In the genomic region with DNA sequence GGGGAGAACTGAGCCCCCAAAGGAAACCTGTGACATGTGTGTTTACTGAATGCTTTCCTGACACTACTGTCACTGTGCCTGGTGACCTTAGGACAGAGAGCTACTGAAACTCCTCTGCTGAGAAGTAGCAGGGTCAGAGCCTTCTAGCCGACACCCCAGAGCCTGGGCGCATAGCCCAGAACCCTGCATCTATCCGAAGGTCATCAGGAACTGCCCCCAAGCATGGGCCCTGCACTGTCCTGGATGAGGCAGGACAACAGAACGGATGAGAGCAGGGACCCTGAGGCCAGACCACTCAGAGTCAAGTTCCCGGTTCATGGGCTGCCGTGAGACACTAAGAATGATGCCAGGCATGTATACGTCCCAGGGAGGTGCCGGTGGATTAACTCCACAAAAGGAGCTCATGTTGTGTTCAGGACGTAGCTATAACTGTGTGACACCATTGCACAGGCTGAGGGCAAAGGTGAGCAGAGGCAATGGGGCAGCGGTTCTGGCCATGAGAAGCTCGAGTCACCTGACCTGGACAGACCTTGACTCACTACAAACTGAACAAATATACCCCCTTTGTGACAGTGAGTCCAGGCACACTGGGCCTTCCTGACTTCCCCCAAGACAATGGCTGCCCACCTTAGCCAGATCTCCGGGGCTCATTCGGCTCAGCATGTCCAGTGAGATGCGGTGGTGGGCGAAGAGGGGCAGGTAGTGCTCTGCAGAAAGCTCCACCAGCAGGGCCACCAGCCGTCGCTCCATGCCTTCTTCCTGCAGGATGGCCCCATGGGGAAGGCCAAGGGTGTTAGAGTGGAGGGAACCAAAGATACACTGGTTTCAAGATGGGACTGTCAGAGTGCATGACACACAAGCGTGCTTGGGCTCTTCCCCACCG, we compare ENCODE assay signal across 15 mouse cellular contexts. TPM values are rescaled to one million over a fixed set of nuclear protein-coding genes. Genes with fewer than 3 reads are reported as not detected.
DNase-seq lines count a peak whose midpoint lies in the region; ATAC-seq and TF ChIP-seq lines count a peak whose summit lies in the region.
"Had no signal": no experiment of that assay in that cellular context is flagged by ENCODE, and none has a peak within 500 bp of the region (broad histone marks: within the 10 kb centered on the region; RNA-seq: fewer than 3 reads in every experiment).

No protein-coding gene starts in this region.

- DNase-seq in hindbrain, embryonic 10.5 days (ENCODE audit: low spot score), result no peak
- no peak for DNase-seq in hindbrain, postnatal 0 days (ENCODE audit: low spot score)
- DNase-seq in limb, embryonic 10.5 days (ENCODE audit: low spot score), result no peak
- DNase-seq in liver, embryonic 13.5 days, result no peak
- DNase-seq in forebrain, postnatal 0 days, result no peak
- no peak for DNase-seq in embryo, embryonic 9.5 days (ENCODE audit: extremely low spot score)

- 90% methylated on average over 19 of the region's 19 CpGs for WGBS in hindbrain, embryonic 10.5 days
- 85% methylated on average over 19 of the region's 19 CpGs for WGBS in hindbrain, postnatal 0 days
- WGBS in limb, embryonic 12.5 days, result 89% methylated on average over 19 of the region's 19 CpGs
- 90% methylated on average over 19 of the region's 19 CpGs for WGBS in limb, embryonic 10.5 days
- 73% methylated on average over 19 of the region's 19 CpGs for WGBS in liver, embryonic 13.5 days (ENCODE audit: insufficient replicate concordance)
- WGBS in forebrain, postnatal 0 days, result 90% methylated on average over 19 of the region's 19 CpGs

- H3K9ac ChIP-seq in hindbrain, postnatal 0 days (replicated peaks; ENCODE audit: low read length), result no peak overlapping the region
- H3K9ac ChIP-seq in limb, embryonic 12.5 days (replicated peaks), result 0 out of 2 replicates have a peak overlapping the region, but pooled peaks have one; percentile 23
- H3K9ac ChIP-seq in liver, embryonic 13.5 days, result no peak overlapping the region
- H3K9ac ChIP-seq in forebrain, postnatal 0 days, result no peak overlapping the region
- H3K9ac ChIP-seq: hindbrain, embryonic 15.5 days; midbrain, embryonic 12.5 days had no signal

- no peak for ATAC-seq in hindbrain, postnatal 0 days
- ATAC-seq in limb, embryonic 12.5 days (ENCODE audit: insufficient number of reproducible peaks, insufficient read depth, low FRiP score, low TSS enrichment, low read depth), result no peak
- peak; percentile 52 for ATAC-seq in liver, embryonic 13.5 days (ENCODE audit: low read depth)
- ATAC-seq in forebrain, postnatal 0 days, result no peak

- no peak overlapping the region for H3K4me2 ChIP-seq in hindbrain, postnatal 0 days (ENCODE audit: low read depth, low read length)
- H3K4me2 ChIP-seq in limb, embryonic 12.5 days, result no peak overlapping the region
- no peak overlapping the region for H3K4me2 ChIP-seq in liver, embryonic 13.5 days
- no peak overlapping the region for H3K4me2 ChIP-seq in forebrain, postnatal 0 days (ENCODE audit: low read depth)
- H3K4me2 ChIP-seq: heart, embryonic 11.5 days; hindbrain, embryonic 15.5 days; midbrain, embryonic 12.5 days had no signal

- H3K27me3 ChIP-seq in hindbrain, embryonic 10.5 days (ENCODE audit: insufficient read depth, poor library complexity, severe bottlenecking), result no peaks in the 10 kb centered on the region
- no peaks in the 10 kb centered on the region for H3K27me3 ChIP-seq in hindbrain, postnatal 0 days (ENCODE audit: insufficient read depth, low read length)
- H3K27me3 ChIP-seq in limb, embryonic 12.5 days, result no peaks in the 10 kb centered on the region
- H3K27me3 ChIP-seq in limb, embryonic 10.5 days (ENCODE audit: low read depth, poor library complexity, severe bottlenecking), result no peaks in the 10 kb centered on the region
- no peaks in the 10 kb centered on the region for H3K27me3 ChIP-seq in E14TG2a.4 (ENCODE audit: insufficient read depth, low read length)
- no peaks in the 10 kb centered on the region for H3K27me3 ChIP-seq in liver, embryonic 13.5 days
- H3K27me3 ChIP-seq in forebrain, postnatal 0 days (ENCODE audit: insufficient read depth, low read length), result no peaks in the 10 kb centered on the region
- H3K27me3 ChIP-seq: CH12.LX; hindbrain, embryonic 15.5 days; midbrain, embryonic 12.5 days had no signal

- 0 out of 2 replicates have a peak overlapping the region, but pooled peaks have one; percentile 9 for H3K27ac ChIP-seq in hindbrain, embryonic 10.5 days
- no peak overlapping the region for H3K27ac ChIP-seq in hindbrain, postnatal 0 days
- no peak overlapping the region for H3K27ac ChIP-seq in limb, embryonic 12.5 days
- H3K27ac ChIP-seq in limb, embryonic 10.5 days, result no peak overlapping the region; the same call in 1 of the 2 replicates
- peak overlapping the region; percentile 70 for H3K27ac ChIP-seq in liver, embryonic 13.5 days
- H3K27ac ChIP-seq in forebrain, postnatal 0 days (ENCODE audit: low read depth, low read length), result no peak overlapping the region
- H3K27ac ChIP-seq: embryonic facial prominence, embryonic 10.5 days; gastrocnemius, adult 2 months; hindbrain, embryonic 15.5 days; layer of hippocampus, adult 2 months; midbrain, embryonic 12.5 days had no signal

- no peaks in the 10 kb centered on the region for H3K9me3 ChIP-seq in hindbrain, embryonic 10.5 days
- H3K9me3 ChIP-seq in hindbrain, postnatal 0 days (ENCODE audit: low read length), result no peaks in the 10 kb centered on the region
- no peaks in the 10 kb centered on the region for H3K9me3 ChIP-seq in limb, embryonic 12.5 days
- H3K9me3 ChIP-seq in limb, embryonic 10.5 days (replicated peaks), result no peaks in the 10 kb centered on the region
- H3K9me3 ChIP-seq in E14TG2a.4 (ENCODE audit: low read length), result no peaks in the 10 kb centered on the region
- H3K9me3 ChIP-seq in liver, embryonic 13.5 days (replicated peaks), result no peaks in the 10 kb centered on the region
- H3K9me3 ChIP-seq in forebrain, postnatal 0 days (ENCODE audit: low read length), result no peaks in the 10 kb centered on the region
- H3K9me3 ChIP-seq: embryonic facial prominence, embryonic 10.5 days; hindbrain, embryonic 15.5 days; midbrain, embryonic 12.5 days had no signal

- peaks cover 54% of the 10 kb centered on the region for H3K36me3 ChIP-seq in hindbrain, embryonic 10.5 days
- peaks cover 26% of the 10 kb centered on the region for H3K36me3 ChIP-seq in hindbrain, postnatal 0 days (ENCODE audit: insufficient read depth, low read length)
- peaks cover 53% of the 10 kb centered on the region for H3K36me3 ChIP-seq in limb, embryonic 12.5 days
- H3K36me3 ChIP-seq in limb, embryonic 10.5 days, result peaks cover 27% of the 10 kb centered on the region
- peaks cover 70% of the 10 kb centered on the region for H3K36me3 ChIP-seq in E14TG2a.4 (ENCODE audit: insufficient read depth, low read length)
- 0 out of 2 replicates have a peak, but pooled peaks cover 8% of the 10 kb centered on the region for H3K36me3 ChIP-seq in liver, embryonic 13.5 days
- H3K36me3 ChIP-seq in forebrain, postnatal 0 days (ENCODE audit: insufficient read depth), result peaks cover 59% of the 10 kb centered on the region

- TF ChIP-seq CTCF in hindbrain, postnatal 0 days (IDR thresholded peaks at IDR 0.05; ENCODE audit: low read depth), result no peak
- TF ChIP-seq CTCF in E14TG2a.4 (conservative IDR thresholded peaks at IDR 0.05; ENCODE audit: low read length), result no peak
- TF ChIP-seq CTCF in forebrain, postnatal 0 days (IDR thresholded peaks at IDR 0.05; ENCODE audit: low read depth), result no peak

- peaks cover 13% of the 10 kb centered on the region; the same call in 1 of the 2 replicates for H3K4me1 ChIP-seq in hindbrain, embryonic 10.5 days (replicated peaks)
- H3K4me1 ChIP-seq in hindbrain, postnatal 0 days (ENCODE audit: insufficient read depth, low read length), result no peaks in the 10 kb centered on the region
- 0 out of 2 replicates have a peak, but pooled peaks cover 4% of the 10 kb centered on the region for H3K4me1 ChIP-seq in limb, embryonic 12.5 days (replicated peaks)
- H3K4me1 ChIP-seq in limb, embryonic 10.5 days, result peaks cover 11% of the 10 kb centered on the region
- H3K4me1 ChIP-seq in E14TG2a.4 (replicated peaks; ENCODE audit: low read depth, low read length), result peaks cover 86% of the 10 kb centered on the region
- H3K4me1 ChIP-seq in liver, embryonic 13.5 days (replicated peaks), result peaks cover 13% of the 10 kb centered on the region
- no peaks in the 10 kb centered on the region for H3K4me1 ChIP-seq in forebrain, postnatal 0 days (ENCODE audit: insufficient read depth)
- H3K4me1 ChIP-seq: hindbrain, embryonic 15.5 days; midbrain, embryonic 12.5 days had no signal

- H3K4me3 ChIP-seq in hindbrain, embryonic 10.5 days, result no peak overlapping the region
- H3K4me3 ChIP-seq in hindbrain, postnatal 0 days (ENCODE audit: low read length), result no peak overlapping the region
- no peak overlapping the region for H3K4me3 ChIP-seq in limb, embryonic 12.5 days (replicated peaks)
- no peak overlapping the region for H3K4me3 ChIP-seq in limb, embryonic 10.5 days
- peak overlapping the region; percentile 60 for H3K4me3 ChIP-seq in E14TG2a.4 (replicated peaks; ENCODE audit: low read length)
- H3K4me3 ChIP-seq in liver, embryonic 13.5 days (replicated peaks), result no peak overlapping the region
- H3K4me3 ChIP-seq in forebrain, postnatal 0 days (ENCODE audit: low read depth, low read length), result no peak overlapping the region
- H3K4me3 ChIP-seq: embryonic facial prominence, embryonic 10.5 days; gastrocnemius, adult 2 months; hindbrain, embryonic 15.5 days; layer of hippocampus, adult 2 months; midbrain, embryonic 12.5 days had no signal

RNA-seq across cellular contexts. Expression of a gene that starts 32.2 kb away (rescaled TPM):
- polyA plus RNA-seq in hindbrain, embryonic 10.5 days (2016; fragmentation: Nextera tagmentation; extraction: Ambion mirVana), result 131 and 166 TPM in 2 replicates
- total RNA-seq in hindbrain, postnatal 0 days (2014; rRNA removed), result 154 and 168 TPM in 2 replicates
- 92.2 and 101 TPM in 2 replicates for polyA plus RNA-seq in hindbrain, postnatal 0 days (2015; fragmentation: Nextera tagmentation; extraction: Ambion mirVana)
- polyA plus RNA-seq in limb, embryonic 12.5 days (2016; fragmentation: Nextera tagmentation; extraction: Ambion mirVana), result 184 and 185 TPM in 2 replicates
- polyA plus RNA-seq in limb, embryonic 10.5 days (2016; fragmentation: Nextera tagmentation; extraction: Ambion mirVana), result 194 and 232 TPM in 2 replicates
- 141 and 148 TPM in 2 replicates for polyA plus RNA-seq in liver, embryonic 13.5 days (2015; fragmentation: Nextera tagmentation; extraction: Ambion mirVana)
- 266 and 507 TPM in 2 replicates for total RNA-seq in forebrain, postnatal 0 days (2014; rRNA removed)
- polyA plus RNA-seq in forebrain, postnatal 0 days (2015; fragmentation: Nextera tagmentation; extraction: Ambion mirVana), result 102 and 129 TPM in 2 replicates

RNA-seq across cellular contexts. Expression of a gene that starts 32.2 kb away (rescaled TPM):
- 11.5 TPM in 2 replicates for polyA plus RNA-seq in hindbrain, embryonic 10.5 days (2016; fragmentation: Nextera tagmentation; extraction: Ambion mirVana)
- total RNA-seq in hindbrain, postnatal 0 days (2014; rRNA removed), result 37.9 and 50.0 TPM in 2 replicates
- 19.5 and 22.1 TPM in 2 replicates for polyA plus RNA-seq in hindbrain, postnatal 0 days (2015; fragmentation: Nextera tagmentation; extraction: Ambion mirVana)
- polyA plus RNA-seq in limb, embryonic 12.5 days (2016; fragmentation: Nextera tagmentation; extraction: Ambion mirVana), result 10.4 and 11.8 TPM in 2 replicates
- 5.3 and 7.5 TPM in 2 replicates for polyA plus RNA-seq in limb, embryonic 10.5 days (2016; fragmentation: Nextera tagmentation; extraction: Ambion mirVana)
- polyA plus RNA-seq in liver, embryonic 13.5 days (2015; fragmentation: Nextera tagmentation; extraction: Ambion mirVana), result 2.0 and 3.0 TPM in 2 replicates
- 23.1 and 28.7 TPM in 2 replicates for total RNA-seq in forebrain, postnatal 0 days (2014; rRNA removed)
- polyA plus RNA-seq in forebrain, postnatal 0 days (2015; fragmentation: Nextera tagmentation; extraction: Ambion mirVana), result 12.7 and 17.4 TPM in 2 replicates

RNA-seq across cellular contexts. Expression of a gene that starts 52.7 kb away (rescaled TPM):
- polyA plus RNA-seq in hindbrain, embryonic 10.5 days (2016; fragmentation: Nextera tagmentation; extraction: Ambion mirVana), result 21.3 and 27.4 TPM in 2 replicates
- 38.2 and 41.2 TPM in 2 replicates for total RNA-seq in hindbrain, postnatal 0 days (2014; rRNA removed)
- 32.6 and 33.4 TPM in 2 replicates for polyA plus RNA-seq in hindbrain, postnatal 0 days (2015; fragmentation: Nextera tagmentation; extraction: Ambion mirVana)
- 25.4 and 25.7 TPM in 2 replicates for polyA plus RNA-seq in limb, embryonic 12.5 days (2016; fragmentation: Nextera tagmentation; extraction: Ambion mirVana)
- 16.5 and 22.3 TPM in 2 replicates for polyA plus RNA-seq in limb, embryonic 10.5 days (2016; fragmentation: Nextera tagmentation; extraction: Ambion mirVana)
- polyA plus RNA-seq in liver, embryonic 13.5 days (2015; fragmentation: Nextera tagmentation; extraction: Ambion mirVana), result 9.0 and 9.9 TPM in 2 replicates
- total RNA-seq in forebrain, postnatal 0 days (2014; rRNA removed), result 18.9 and 26.9 TPM in 2 replicates
- 22.8 and 24.6 TPM in 2 replicates for polyA plus RNA-seq in forebrain, postnatal 0 days (2015; fragmentation: Nextera tagmentation; extraction: Ambion mirVana)

RNA-seq across cellular contexts. Expression of a gene that starts 53.3 kb away (rescaled TPM):
- polyA plus RNA-seq in hindbrain, embryonic 10.5 days (2016; fragmentation: Nextera tagmentation; extraction: Ambion mirVana), result 34.3 and 36.1 TPM in 2 replicates
- total RNA-seq in hindbrain, postnatal 0 days (2014; rRNA removed), result 49.8 and 52.7 TPM in 2 replicates
- polyA plus RNA-seq in hindbrain, postnatal 0 days (2015; fragmentation: Nextera tagmentation; extraction: Ambion mirVana), result 20.8 and 23.5 TPM in 2 replicates
- 48.0 and 48.1 TPM in 2 replicates for polyA plus RNA-seq in limb, embryonic 12.5 days (2016; fragmentation: Nextera tagmentation; extraction: Ambion mirVana)
- 40.9 and 47.9 TPM in 2 replicates for polyA plus RNA-seq in limb, embryonic 10.5 days (2016; fragmentation: Nextera tagmentation; extraction: Ambion mirVana)
- 7.0 and 7.6 TPM in 2 replicates for polyA plus RNA-seq in liver, embryonic 13.5 days (2015; fragmentation: Nextera tagmentation; extraction: Ambion mirVana)
- total RNA-seq in forebrain, postnatal 0 days (2014; rRNA removed), result 38.1 and 43.9 TPM in 2 replicates
- 26.6 and 27.7 TPM in 2 replicates for polyA plus RNA-seq in forebrain, postnatal 0 days (2015; fragmentation: Nextera tagmentation; extraction: Ambion mirVana)

Comparison
In these comparisons a context has a peak if more than half of its experiments do, and no peak if none do; other contexts are left out.
1. H3K27ac ChIP-seq: peak in hindbrain, embryonic 10.5 days (single experiment) and liver, embryonic 13.5 days (single experiment); none in hindbrain, postnatal 0 days (single experiment), limb, embryonic 12.5 days (single experiment), limb, embryonic 10.5 days (single experiment) and forebrain, postnatal 0 days (single experiment).